Mouse (Mus musculus): ENCODE measurements around the gene Olfr1150-ps1. TPM values are rescaled to one million over a fixed set of nuclear protein-coding genes. Genes with fewer than 3 reads are reported as not detected.

Gene Olfr1150-ps1
- total RNA-seq (2015) = not detected in 2 replicates
- not detected in 2 replicates for total RNA-seq (2017)

- no peak for ATAC-seq (replicated peaks; ENCODE audit: poor library complexity)
Measured at GRCm38 (mm10) chr2:87843693-87844092, at the start of gene Olfr1150-ps1. Gene Olfr1150-ps1 (plus strand): TSS chr2:87843993.

GRCm38 (mm10) chr2:87800292-87800691 lies 43.5 kb upstream of the Olfr1150-ps1 start, which contains the start of gene Olfr1143:
Gene Olfr1143 (plus strand): TSS chr2:87800592.
- no peak for ATAC-seq (replicated peaks; ENCODE audit: poor library complexity)

- ATAC-seq (replicated peaks; ENCODE audit: poor library complexity) = no peak
Measured at GRCm38 (mm10) chr2:87809522-87809921, 34.3 kb upstream of the Olfr1150-ps1 start, which contains the start of gene Olfr1145. Gene Olfr1145 (plus strand): TSS chr2:87809822.

GRCm38 (mm10) chr2:87830233-87830632 lies 13.6 kb upstream of the Olfr1150-ps1 start, which contains the start of gene Olfr1148:
Gene Olfr1148 (plus strand): TSS chr2:87830533.
- no peak for ATAC-seq (replicated peaks; ENCODE audit: poor library complexity)

GRCm38 (mm10) chr2:87855562-87855961 lies 11.8 kb downstream of the Olfr1150-ps1 start, which contains the start of gene Olfr1151:
Gene Olfr1151 (plus strand): TSS chr2:87855862.
- no peak for ATAC-seq (replicated peaks; ENCODE audit: poor library complexity)

GRCm38 (mm10) chr2:87866192-87866591 lies 22.4 kb downstream of the Olfr1150-ps1 start, which contains the start of gene Olfr1152:
Gene Olfr1152 (plus strand): TSS chr2:87866492.
- ATAC-seq (replicated peaks; ENCODE audit: poor library complexity) = no peak

GRCm38 (mm10) chr2:87894662-87895061 lies 50.9 kb downstream of the Olfr1150-ps1 start, which contains the start of gene Olfr1153:
Gene Olfr1153 (plus strand): TSS chr2:87894962.
- no peak for ATAC-seq (replicated peaks; ENCODE audit: poor library complexity)

Other genes starting within 250 kb of the Olfr1150-ps1 start
- gene Olfr1130, start 237.8 kb upstream of the Olfr1150-ps1 start, total RNA-seq (2015) = not detected in 2 replicates
- not detected in 2 replicates for gene Olfr1130, start 237.8 kb upstream of the Olfr1150-ps1 start, total RNA-seq (2017)
- gene Olfr1131, start 216.9 kb upstream of the Olfr1150-ps1 start, total RNA-seq (2015) = not detected in 2 replicates
- not detected in 2 replicates for gene Olfr1131, start 216.9 kb upstream of the Olfr1150-ps1 start, total RNA-seq (2017)
- not detected in 2 replicates for gene Olfr1132, start 206.5 kb upstream of the Olfr1150-ps1 start, total RNA-seq (2015)
- not detected in 2 replicates for gene Olfr1132, start 206.5 kb upstream of the Olfr1150-ps1 start, total RNA-seq (2017)
- gene Olfr1133, start 196.6 kb upstream of the Olfr1150-ps1 start, total RNA-seq (2015) = not detected in 2 replicates
- gene Olfr1133, start 196.6 kb upstream of the Olfr1150-ps1 start, total RNA-seq (2017) = not detected in 2 replicates
- gene Olfr1134, start 185.5 kb upstream of the Olfr1150-ps1 start, total RNA-seq (2015) = not detected in 2 replicates
- gene Olfr1134, start 185.5 kb upstream of the Olfr1150-ps1 start, total RNA-seq (2017) = not detected in 2 replicates
- gene Olfr1135, start 170.3 kb upstream of the Olfr1150-ps1 start, total RNA-seq (2015) = not detected in 2 replicates
- not detected in 2 replicates for gene Olfr1135, start 170.3 kb upstream of the Olfr1150-ps1 start, total RNA-seq (2017)
- gene Olfr1136, start 150.0 kb upstream of the Olfr1150-ps1 start, total RNA-seq (2015) = not detected in 2 replicates
- not detected in 2 replicates for gene Olfr1136, start 150.0 kb upstream of the Olfr1150-ps1 start, total RNA-seq (2017)
- gene Olfr1137, start 130.8 kb upstream of the Olfr1150-ps1 start, total RNA-seq (2015) = not detected in 2 replicates
- not detected in 2 replicates for gene Olfr1137, start 130.8 kb upstream of the Olfr1150-ps1 start, total RNA-seq (2017)
- not detected in 2 replicates for gene Olfr1138, start 104.0 kb upstream of the Olfr1150-ps1 start, total RNA-seq (2015)
- gene Olfr1138, start 104.0 kb upstream of the Olfr1150-ps1 start, total RNA-seq (2017) = not detected in 2 replicates
- not detected in 2 replicates for gene Olfr1140, start 100.2 kb upstream of the Olfr1150-ps1 start, total RNA-seq (2015)
- not detected in 2 replicates for gene Olfr1140, start 100.2 kb upstream of the Olfr1150-ps1 start, total RNA-seq (2017)
- not detected in 2 replicates for gene Olfr1141, start 90.0 kb upstream of the Olfr1150-ps1 start, total RNA-seq (2015)
- gene Olfr1141, start 90.0 kb upstream of the Olfr1150-ps1 start, total RNA-seq (2017) = not detected in 2 replicates
- not detected in 2 replicates for gene Olfr152, start 64.5 kb upstream of the Olfr1150-ps1 start, total RNA-seq (2015)
- gene Olfr152, start 64.5 kb upstream of the Olfr1150-ps1 start, total RNA-seq (2017) = not detected in 2 replicates
- gene Olfr1143, start 43.4 kb upstream of the Olfr1150-ps1 start, total RNA-seq (2015) = not detected in 2 replicates
- not detected in 2 replicates for gene Olfr1143, start 43.4 kb upstream of the Olfr1150-ps1 start, total RNA-seq (2017)
- not detected in 2 replicates for gene Olfr1145, start 34.2 kb upstream of the Olfr1150-ps1 start, total RNA-seq (2015)
- not detected in 2 replicates for gene Olfr1145, start 34.2 kb upstream of the Olfr1150-ps1 start, total RNA-seq (2017)
- gene Olfr1148, start 13.5 kb upstream of the Olfr1150-ps1 start, total RNA-seq (2015) = not detected in 2 replicates
- not detected in 2 replicates for gene Olfr1148, start 13.5 kb upstream of the Olfr1150-ps1 start, total RNA-seq (2017)
- not detected in 2 replicates for gene Olfr1151, start 11.9 kb downstream of the Olfr1150-ps1 start, total RNA-seq (2015)
- gene Olfr1151, start 11.9 kb downstream of the Olfr1150-ps1 start, total RNA-seq (2017) = not detected in 2 replicates
- not detected in 2 replicates for gene Olfr1152, start 22.5 kb downstream of the Olfr1150-ps1 start, total RNA-seq (2015)
- gene Olfr1152, start 22.5 kb downstream of the Olfr1150-ps1 start, total RNA-seq (2017) = not detected in 2 replicates
- not detected in 2 replicates for gene Olfr1153, start 51.0 kb downstream of the Olfr1150-ps1 start, total RNA-seq (2015)
- not detected in 2 replicates for gene Olfr1153, start 51.0 kb downstream of the Olfr1150-ps1 start, total RNA-seq (2017)
- gene Olfr1154, start 61.2 kb downstream of the Olfr1150-ps1 start, total RNA-seq (2015) = not detected in 2 replicates
- gene Olfr1154, start 61.2 kb downstream of the Olfr1150-ps1 start, total RNA-seq (2017) = not detected in 2 replicates
- not detected in 2 replicates for gene Olfr1155, start 101.1 kb downstream of the Olfr1150-ps1 start, total RNA-seq (2015)
- gene Olfr1155, start 101.1 kb downstream of the Olfr1150-ps1 start, total RNA-seq (2017) = not detected in 2 replicates
- gene Olfr1156, start 109.1 kb downstream of the Olfr1150-ps1 start, total RNA-seq (2015) = not detected in 2 replicates
- gene Olfr1156, start 109.1 kb downstream of the Olfr1150-ps1 start, total RNA-seq (2017) = not detected in 2 replicates
- not detected in 2 replicates for gene Olfr1157, start 124.3 kb downstream of the Olfr1150-ps1 start, total RNA-seq (2015)
- gene Olfr1157, start 124.3 kb downstream of the Olfr1150-ps1 start, total RNA-seq (2017) = not detected in 2 replicates
- gene Olfr74, start 130.7 kb downstream of the Olfr1150-ps1 start, total RNA-seq (2015) = not detected in 2 replicates
- gene Olfr74, start 130.7 kb downstream of the Olfr1150-ps1 start, total RNA-seq (2017) = not detected in 2 replicates
- gene Olfr1158, start 146.1 kb downstream of the Olfr1150-ps1 start, total RNA-seq (2015) = not detected in 2 replicates
- not detected in 2 replicates for gene Olfr1158, start 146.1 kb downstream of the Olfr1150-ps1 start, total RNA-seq (2017)
- gene Olfr1160, start 164.3 kb downstream of the Olfr1150-ps1 start, total RNA-seq (2015) = not detected in 2 replicates
- not detected in 2 replicates for gene Olfr1160, start 164.3 kb downstream of the Olfr1150-ps1 start, total RNA-seq (2017)
- not detected in 2 replicates for gene Olfr1161, start 178.8 kb downstream of the Olfr1150-ps1 start, total RNA-seq (2015)
- gene Olfr1161, start 178.8 kb downstream of the Olfr1150-ps1 start, total RNA-seq (2017) = not detected in 2 replicates
- gene Olfr73, start 193.7 kb downstream of the Olfr1150-ps1 start, total RNA-seq (2015) = not detected in 2 replicates
- not detected in 2 replicates for gene Olfr73, start 193.7 kb downstream of the Olfr1150-ps1 start, total RNA-seq (2017)
- gene Olfr1162, start 207.1 kb downstream of the Olfr1150-ps1 start, total RNA-seq (2015) = not detected in 2 replicates
- gene Olfr1162, start 207.1 kb downstream of the Olfr1150-ps1 start, total RNA-seq (2017) = not detected in 2 replicates
- gene Olfr1163, start 227.8 kb downstream of the Olfr1150-ps1 start, total RNA-seq (2015) = not detected in 2 replicates
- gene Olfr1163, start 227.8 kb downstream of the Olfr1150-ps1 start, total RNA-seq (2017) = not detected in 2 replicates
- gene Olfr1164, start 250.0 kb downstream of the Olfr1150-ps1 start, total RNA-seq (2015) = not detected in 2 replicates
- gene Olfr1164, start 250.0 kb downstream of the Olfr1150-ps1 start, total RNA-seq (2017) = not detected in 2 replicates